Mouse (Mus musculus) midbrain, embryonic 16.5 days (tissue): ENCODE results near the gene Vmn1r139. TPM values are rescaled to one million over a fixed set of nuclear protein-coding genes. Genes with fewer than 3 reads are reported as not detected.
"Not testable (repeated sequence)": the region's sequence is repeated elsewhere in the genome, so short reads cannot be mapped to it uniquely, and the experiment has no call there.

ENCODE experiments used
- ATAC-seq: fragments of 200-750 bp; cut with Nextera tagmentation; 2 replicates; pipeline ENCODE4 v1.8.0; 2017; ENCODE audit warnings: moderate TSS enrichment
- H3K27ac ChIP-seq: fragments of 300-500 bp; sonication (generic); 2 replicates; pipeline ENCODE4 v1.5.1; 2014; ENCODE audit warnings: mild to moderate bottlenecking, low read length, mixed read lengths
- H3K27me3 ChIP-seq: fragments of 300-500 bp; sonication (generic); 2 replicates; pipeline ENCODE4 v1.6.1; 2014; ENCODE audit warnings: low read depth, low read length, mixed read lengths; ENCODE audit not compliant: control insufficient read depth, insufficient read depth
- H3K36me3 ChIP-seq: fragments of 300-500 bp; sonication (generic); 2 replicates; pipeline ENCODE4 v1.6.1; 2014; ENCODE audit warnings: mild to moderate bottlenecking, low read length, moderate library complexity, mixed read lengths; ENCODE audit not compliant: control insufficient read depth, insufficient read depth
- H3K4me1 ChIP-seq: fragments of 300-500 bp; sonication (generic); 2 replicates; pipeline ENCODE4 v1.6.1; 2014; ENCODE audit warnings: mild to moderate bottlenecking, low read length, mixed read lengths; ENCODE audit not compliant: control insufficient read depth, insufficient read depth
- H3K4me2 ChIP-seq: fragments of 300-500 bp; sonication (generic); 2 replicates; pipeline ENCODE4 v1.6.1; 2014; ENCODE audit warnings: mild to moderate bottlenecking, low read length, mixed read lengths
- H3K4me3 ChIP-seq: fragments of 300-500 bp; sonication (generic); 2 replicates; pipeline ENCODE4 v1.5.1; 2014; ENCODE audit warnings: low read depth, mild to moderate bottlenecking, low read length, moderate library complexity, mixed read lengths
- H3K9ac ChIP-seq: fragments of 300-500 bp; sonication (generic); 2 replicates; pipeline ENCODE4 v1.6.1; 2014; ENCODE audit warnings: low read depth, low read length, mixed read lengths
- H3K9me3 ChIP-seq: fragments of 300-500 bp; sonication (generic); replicated peaks from 2 replicates; pipeline ENCODE4 v1.6.1; 2014; ENCODE audit warnings: mild to moderate bottlenecking, low read length, mixed read lengths; ENCODE audit not compliant: control insufficient read depth, poor library complexity, severe bottlenecking
- WGBS: fragments of 180-500 bp; shearing (Covaris S2); extraction: QIAGEN DNeasy Blood & Tissue Kit; methylation state at CpG from one replicate; pipeline ENCODE4 v1.1.7; 2014; 5-methylcytosine and 5-hydroxymethylcytosine counted together
- polyA plus RNA-seq: library from polyadenylated mRNA; unstranded; fragments of >200 nt; fragmentation: Nextera tagmentation; extraction: Ambion mirVana; gene quantifications from 2 replicates; pipeline ENCODE4 v1.2.1, GENCODE M21; 2015

Vmn1r139 gene
- polyA plus RNA-seq = not detected in 2 replicates

- H3K4me2 ChIP-seq, H3K9me3 ChIP-seq, H3K27ac ChIP-seq, H3K9ac ChIP-seq, H3K4me3 ChIP-seq, H3K4me1 ChIP-seq, H3K27me3 ChIP-seq, H3K36me3 ChIP-seq, ATAC-seq: not testable (repeated sequence)
- WGBS = no CpG with 5 or more reads among the region's 7 CpGs
Observed at GRCm38 (mm10) chr7:22068757-22069156, at the start of gene Vmn1r139. Gene Vmn1r139, plus strand, starts transcription at chr7:22069057.

GRCm38 (mm10) chr7:22028797-22029196, 40.1 kb upstream of the Vmn1r139 start, which contains the start of gene Vmn1r138:
Gene Vmn1r138, minus strand, starts transcription at chr7:22028897.
- H3K4me3 ChIP-seq, H3K9me3 ChIP-seq, ATAC-seq, H3K4me1 ChIP-seq, H3K9ac ChIP-seq, H3K4me2 ChIP-seq, H3K27me3 ChIP-seq, H3K27ac ChIP-seq, H3K36me3 ChIP-seq: not testable (repeated sequence)
- WGBS = no CpG with 5 or more reads among the region's 2 CpGs

GRCm38 (mm10) chr7:22056205-22056604, 12.7 kb upstream of the Vmn1r139 start, which contains the start of gene Gm6176:
Gene Gm6176, minus strand, starts transcription at chr7:22056305.
- H3K4me1 ChIP-seq, H3K4me2 ChIP-seq, H3K27ac ChIP-seq, H3K9me3 ChIP-seq, H3K4me3 ChIP-seq, ATAC-seq, H3K27me3 ChIP-seq, H3K36me3 ChIP-seq, H3K9ac ChIP-seq: not testable (repeated sequence)
- no CpG with 5 or more reads among the region's 1 CpGs for WGBS

- H3K9ac ChIP-seq, H3K36me3 ChIP-seq, H3K27me3 ChIP-seq, H3K4me2 ChIP-seq, ATAC-seq, H3K4me1 ChIP-seq, H3K4me3 ChIP-seq, H3K9me3 ChIP-seq, H3K27ac ChIP-seq: not testable (repeated sequence)
- no CpG with 5 or more reads among the region's 2 CpGs for WGBS
Observed at GRCm38 (mm10) chr7:22118145-22118544, 49.3 kb downstream of the Vmn1r139 start, which contains the start of gene Gm16451. Gene Gm16451, minus strand, starts transcription at chr7:22118245.

- WGBS = no CpG with 5 or more reads among the region's 5 CpGs
- not testable (repeated sequence) for H3K36me3 ChIP-seq, ATAC-seq, H3K4me1 ChIP-seq, H3K27me3 ChIP-seq, H3K9ac ChIP-seq, H3K9me3 ChIP-seq, H3K4me2 ChIP-seq, H3K27ac ChIP-seq, H3K4me3 ChIP-seq
Observed at GRCm38 (mm10) chr7:22134641-22135040, 65.8 kb downstream of the Vmn1r139 start, which contains the start of gene Gm10666. Gene Gm10666, minus strand, starts transcription at chr7:22134741.

Other genes starting within 250 kb of the Vmn1r139 start
- gene Vmn1r135, start 236.7 kb upstream of the Vmn1r139 start, polyA plus RNA-seq = not detected in 2 replicates
- gene Gm5725, start 224.8 kb upstream of the Vmn1r139 start, polyA plus RNA-seq = not detected in 2 replicates
- gene Gm5891, start 147.8 kb upstream of the Vmn1r139 start, polyA plus RNA-seq = not detected in 2 replicates
- not detected in 2 replicates for gene Vmn1r137, start 74.5 kb upstream of the Vmn1r139 start, polyA plus RNA-seq
- not detected in 2 replicates for gene Vmn1r138, start 40.2 kb upstream of the Vmn1r139 start, polyA plus RNA-seq
- gene Gm6176, start 12.8 kb upstream of the Vmn1r139 start, polyA plus RNA-seq = not detected in 2 replicates
- not detected in 2 replicates for gene Gm16451, start 49.2 kb downstream of the Vmn1r139 start, polyA plus RNA-seq
- not detected in 2 replicates for gene Gm10666, start 65.7 kb downstream of the Vmn1r139 start, polyA plus RNA-seq
- gene Vmn1r142, start 95.0 kb downstream of the Vmn1r139 start, polyA plus RNA-seq = not detected in 2 replicates
- gene Vmn1r143, start 120.3 kb downstream of the Vmn1r139 start, polyA plus RNA-seq = not detected in 2 replicates
- gene Gm8653, start 132.2 kb downstream of the Vmn1r139 start, polyA plus RNA-seq = not detected in 2 replicates
- not detected in 2 replicates for gene Gm8453, start 160.4 kb downstream of the Vmn1r139 start, polyA plus RNA-seq